Mouse (Mus musculus) heart, adult 2 months (tissue): ENCODE measurements at regions not wholly inside any gene's neighbourhood (a gene's known extent, or its start where the extent isn't known, plus 50 kb on each side); places are given as distances from the start of the nearest gene placed in this dataset.

Experiments
- CTCF ChIP-seq: fragments of 200-600 bp; IDR thresholded peaks from 2 replicates; pipeline ENCODE4 v1.8.1; 2022; ENCODE audit warnings: antibody characterized with exemption, mild to moderate bottlenecking, moderate library complexity
- EP300 ChIP-seq: fragments of 200-500 bp; IDR thresholded peaks from 2 replicates; pipeline ENCODE4 v1.6.1; 2011; ENCODE audit warnings: low read depth, low read length, control low read depth; ENCODE audit not compliant: insufficient read depth
- POLR2A ChIP-seq: fragments of 200-500 bp; IDR thresholded peaks from 2 replicates; pipeline ENCODE4 v1.6.1; 2011; ENCODE audit warnings: mild to moderate bottlenecking, low read depth, low read length, control low read depth; ENCODE audit not compliant: insufficient read depth

DNA sequence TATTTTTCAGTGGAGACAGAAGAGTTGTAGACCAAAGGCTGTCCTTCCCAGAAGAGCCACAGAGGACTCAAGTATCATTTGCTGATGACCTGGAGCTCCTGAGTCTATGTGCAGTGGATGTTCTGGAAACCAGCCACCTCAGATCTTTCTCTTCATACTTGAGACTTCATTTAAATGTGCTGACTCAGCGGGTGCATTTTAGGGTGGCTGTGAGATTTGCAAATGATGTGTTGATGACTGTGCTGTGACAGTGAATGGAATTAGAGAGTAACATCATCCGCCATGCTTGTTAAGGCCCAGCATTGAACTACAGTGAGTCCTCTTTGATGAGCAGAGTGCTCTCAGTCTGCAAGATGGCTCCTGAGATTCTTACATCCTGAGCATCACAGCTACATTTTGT, 152.0 kb upstream of the Intu start:
- TF ChIP-seq CTCF (no peak), POLR2A (no peak), EP300 (no peak)
